Mouse (Mus musculus): ENCODE measurements around the gene Rccd1.

Gene Rccd1

DNA sequence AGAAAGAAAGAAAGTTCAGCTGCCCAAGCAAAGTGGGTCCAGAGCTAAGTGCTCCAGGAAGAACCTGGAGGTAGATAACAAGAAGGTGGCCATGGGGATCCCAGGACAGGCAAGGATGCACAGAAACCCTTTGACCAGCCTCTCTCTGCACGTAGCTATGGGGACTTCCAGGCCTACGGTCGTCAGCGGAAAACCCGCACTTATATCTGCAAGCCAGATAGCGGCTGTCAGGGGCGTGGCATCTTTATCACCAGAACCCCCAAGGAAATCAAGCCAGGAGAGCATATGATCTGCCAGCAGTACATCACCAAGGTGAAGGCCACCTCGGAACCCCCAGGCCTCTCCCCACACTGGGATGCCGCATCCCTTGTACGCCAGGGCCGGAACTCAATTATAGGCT is 71.4 kb downstream of the Rccd1 start:
- DNase-seq: no peak

DNA sequence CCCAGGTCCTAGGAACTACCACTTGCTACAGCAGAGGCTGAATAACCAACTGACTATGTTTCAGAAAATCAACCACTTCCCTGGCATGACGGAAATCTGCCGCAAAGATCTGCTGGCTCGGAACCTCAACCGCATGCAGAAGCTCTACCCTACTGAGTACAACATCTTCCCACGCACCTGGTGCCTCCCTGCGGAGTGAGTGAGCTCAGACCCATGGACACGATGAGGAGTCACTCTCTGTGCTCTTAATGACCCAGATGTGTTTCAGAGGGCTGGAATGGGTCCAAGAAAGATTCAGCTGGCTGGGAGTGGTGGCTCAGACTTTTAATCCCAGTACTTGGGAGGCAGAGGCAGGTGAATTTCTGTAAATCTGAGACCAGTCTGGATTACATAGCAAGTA is 71.8 kb downstream of the Rccd1 start:
- DNase-seq: no peak

DNA sequence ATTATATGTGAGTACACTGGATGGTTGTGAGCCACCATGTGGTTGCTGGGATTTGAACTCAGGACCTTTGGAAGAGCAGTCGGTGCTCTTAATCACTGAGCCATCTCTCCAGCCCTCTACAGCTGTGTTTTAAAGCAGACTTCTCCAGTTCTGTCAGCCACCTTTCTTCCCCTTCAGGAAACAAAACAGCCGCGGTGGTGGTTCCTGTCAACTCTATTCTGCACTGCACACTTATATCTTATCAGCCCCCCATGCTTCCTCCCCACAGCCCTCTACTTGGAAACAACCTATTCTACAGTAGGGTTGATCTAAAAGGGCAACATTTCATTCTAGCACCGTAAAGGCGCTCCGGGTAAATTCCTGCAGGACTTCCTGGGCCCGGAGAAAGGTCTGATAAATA is 77.4 kb downstream of the Rccd1 start:
- peak in 1 of 2 experiments; percentile 32 for DNase-seq

DNA sequence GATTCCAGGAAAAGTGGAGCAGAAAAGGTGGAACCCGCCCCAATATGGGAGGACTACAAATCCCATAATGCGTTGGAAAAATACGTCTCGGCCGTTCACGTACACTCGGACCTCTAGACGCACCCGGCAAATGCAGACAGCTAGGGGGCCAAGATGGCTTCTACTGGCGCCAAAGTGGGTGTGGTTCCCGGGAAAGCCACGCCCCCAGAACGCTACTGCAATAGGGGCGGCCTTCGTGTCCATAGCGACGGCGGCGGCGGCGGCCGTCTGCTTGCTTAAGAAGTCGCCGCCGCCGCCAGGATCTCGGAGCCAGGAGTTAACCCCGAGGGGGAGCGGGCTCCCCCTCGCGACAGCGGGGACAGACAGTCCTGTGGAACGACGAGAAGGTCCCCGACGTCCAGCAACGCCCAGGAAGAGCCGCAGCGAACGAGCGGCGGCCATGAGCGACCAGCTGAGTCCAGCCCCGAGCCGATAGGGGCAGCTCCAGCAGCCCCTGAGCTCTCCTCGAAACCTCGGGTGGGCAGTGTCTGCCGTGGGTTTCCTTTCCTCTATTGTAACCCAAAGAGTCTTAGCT is 78.0 kb downstream of the Rccd1 start, which contains the start of gene Ttll13:
Ttll13 (plus strand) TSS at position 229 of the 574 bp plus-strand sequence.
- peak; percentile 94 to 97 for DNase-seq

DNA sequence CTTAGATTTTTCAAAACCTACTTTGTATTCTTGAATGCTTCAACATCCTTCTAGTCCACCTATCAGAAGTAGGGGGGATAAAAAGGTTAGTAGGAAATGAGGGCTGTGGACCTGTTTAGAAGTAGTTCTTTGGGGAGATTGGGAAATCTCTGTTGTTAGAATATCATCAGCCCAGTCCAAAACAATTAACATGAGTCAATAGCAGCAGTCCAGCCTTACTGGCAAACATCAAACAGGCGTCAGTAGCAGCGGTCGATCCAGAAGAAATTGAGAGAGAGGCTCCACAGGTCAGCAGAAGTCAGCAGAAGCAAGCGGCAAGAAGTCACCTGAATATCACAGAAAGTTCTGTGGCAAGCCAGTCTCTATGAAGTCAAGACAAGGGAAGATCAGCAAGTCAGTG is 79.4 kb downstream of the Rccd1 start:
- DNase-seq: no peak

Measured in thymus, postnatal 36 days (tissue).